In genomic region chr5:142936336-142936719, GRCm38 (mm10) we compare ENCODE assay signal across 8 mouse cellular contexts. TPM values are rescaled to one million over a fixed set of nuclear protein-coding genes. Genes with fewer than 3 reads are reported as not detected.
DNase-seq lines count a peak whose midpoint lies in the region; ATAC-seq lines count a peak whose summit lies in the region.

No protein-coding gene starts in this region.

- H3K4me1 ChIP-seq in forebrain, embryonic 15.5 days = peaks cover 6% of the 10 kb centered on the region; the same call in 1 of the 2 replicates
- H3K4me1 ChIP-seq in neural tube, embryonic 15.5 days = peaks cover 13% of the 10 kb centered on the region; the same call in 1 of the 2 replicates

- H3K4me3 ChIP-seq in forebrain, embryonic 15.5 days = 0 out of 2 replicates have a peak overlapping the region, but pooled peaks have one; percentile 7
- H3K4me3 ChIP-seq in neural tube, embryonic 15.5 days (replicated peaks) = no peak overlapping the region

- H3K27me3 ChIP-seq in forebrain, embryonic 15.5 days = no peaks in the 10 kb centered on the region
- no peaks in the 10 kb centered on the region for H3K27me3 ChIP-seq in neural tube, embryonic 15.5 days (replicated peaks)

- no peak overlapping the region for H3K9ac ChIP-seq in forebrain, embryonic 15.5 days (replicated peaks)
- H3K9ac ChIP-seq in neural tube, embryonic 15.5 days (replicated peaks) = no peak overlapping the region; the same call in 1 of the 2 replicates

- DNase-seq in ES-CJ7 (ENCODE audit: low read depth, low spot score) = peak; percentile 81
- DNase-seq in cerebellum, adult 11-12 months = peak; percentile 73
- peak; percentile 61 for DNase-seq in heart, postnatal 25 days (ENCODE audit: low spot score)
- DNase-seq in layer of hippocampus, adult 18-20 months (ENCODE audit: low spot score in 2 of 2) = peak; percentile 80 to 91
- peak; percentile 77 to 83 for DNase-seq in lung, adult 18-20 months
- peak; percentile 77 for DNase-seq in testis, postnatal 14 days (ENCODE audit: low spot score)

- peak overlapping the region; percentile 30; the same call in 1 of the 2 replicates for H3K4me2 ChIP-seq in forebrain, embryonic 15.5 days (replicated peaks)
- H3K4me2 ChIP-seq in neural tube, embryonic 15.5 days = peak overlapping the region; percentile 45

- WGBS in forebrain, embryonic 15.5 days = 4% methylated on average over 17 of the region's 17 CpGs
- WGBS in neural tube, embryonic 15.5 days = 3% methylated on average over 17 of the region's 17 CpGs

- H3K27ac ChIP-seq in forebrain, embryonic 15.5 days (replicated peaks) = no peak overlapping the region
- 0 out of 2 replicates have a peak overlapping the region, but pooled peaks have one; percentile 41 for H3K27ac ChIP-seq in neural tube, embryonic 15.5 days (replicated peaks)

- H3K9me3 ChIP-seq in forebrain, embryonic 15.5 days = no peaks in the 10 kb centered on the region
- H3K9me3 ChIP-seq in neural tube, embryonic 15.5 days (replicated peaks) = no peaks in the 10 kb centered on the region

- intact Hi-C loops in heart, postnatal 25 days (cut with DNase I) = loop anchor here (1.0 to 5.0 kb wide), 3 partner anchors 41 to 130 kb away; no protein-coding TSS in a partner anchor

- H3K36me3 ChIP-seq in forebrain, embryonic 15.5 days = no peaks in the 10 kb centered on the region
- H3K36me3 ChIP-seq in neural tube, embryonic 15.5 days = no peaks in the 10 kb centered on the region

- 0 out of 2 replicates have a peak, but pooled peaks have one; percentile 43 for ATAC-seq in forebrain, embryonic 15.5 days (replicated peaks)
- peak; percentile 57; the same call in 1 of the 2 replicates for ATAC-seq in neural tube, embryonic 15.5 days (ENCODE audit: low FRiP score)

RNA-seq across cellular contexts. Expression of gene Fscn1, which starts 23.8 kb away (rescaled TPM):
- 521 and 538 TPM in 2 replicates for polyA plus RNA-seq in forebrain, embryonic 15.5 days (2015; fragmentation: Nextera tagmentation; extraction: Ambion mirVana)
- 10 to 100 TPM; 36.6 to 42.8 TPM for total RNA-seq in heart, postnatal 25 days (2021)
- total RNA-seq in layer of hippocampus, adult 18-20 months (2021) = 100 to 1,000 TPM; 165 to 188 TPM
- polyA plus RNA-seq in neural tube, embryonic 15.5 days (2015; fragmentation: Nextera tagmentation; extraction: Ambion mirVana) = 385 and 432 TPM in 2 replicates

RNA-seq across cellular contexts. Expression of gene Actb, which starts 29.8 kb away (rescaled TPM):
- polyA plus RNA-seq in forebrain, embryonic 15.5 days (2015; fragmentation: Nextera tagmentation; extraction: Ambion mirVana) = 16,767 and 16,970 TPM in 2 replicates
- 100 to 1,000 TPM; 898 to 947 TPM for total RNA-seq in heart, postnatal 25 days (2021)
- 1,000 to 10,000 TPM; 3,167 to 3,215 TPM for total RNA-seq in layer of hippocampus, adult 18-20 months (2021)
- 12,525 and 12,918 TPM in 2 replicates for polyA plus RNA-seq in neural tube, embryonic 15.5 days (2015; fragmentation: Nextera tagmentation; extraction: Ambion mirVana)

RNA-seq across cellular contexts. Expression of gene Fbxl18, which starts 41.1 kb away (rescaled TPM):
- polyA plus RNA-seq in forebrain, embryonic 15.5 days (2015; fragmentation: Nextera tagmentation; extraction: Ambion mirVana) = 32.6 and 34.2 TPM in 2 replicates
- total RNA-seq in heart, postnatal 25 days (2021) = 1 to 10 TPM; 5.4 to 6.0 TPM
- total RNA-seq in layer of hippocampus, adult 18-20 months (2021) = 10 to 100 TPM; 33.9 to 37.6 TPM
- 29.4 TPM in 2 replicates for polyA plus RNA-seq in neural tube, embryonic 15.5 days (2015; fragmentation: Nextera tagmentation; extraction: Ambion mirVana)

Comparison
In these comparisons a context has a peak if more than half of its experiments do, and no peak if none do; other contexts are left out.
1. RNA of gene Fbxl18, which starts 41.1 kb away (total RNA-seq): 33.9 to 37.6 TPM in layer of hippocampus, adult 18-20 months; 5.4 to 6.0 TPM in heart, postnatal 25 days; every median in the first group is over 4 times any median in the second.
2. Peak in every context shown above with its lines, with median percentiles within 50 percentile points of each other: DNase-seq.